Mouse (Mus musculus) E14TG2a.4 (cell line): Measurements from ENCODE around the gene Nab1.

Experiments
- CTCF ChIP-seq: conservative IDR thresholded peaks from 2 replicates; pipeline ENCODE4 v1.5.1; 2014; ENCODE audit warnings: low read length
- NANOG ChIP-seq: IDR thresholded peaks from 2 replicates; pipeline ENCODE4 v1.6.1; 2014; ENCODE audit warnings: borderline replicate concordance, low read length, mixed read lengths
- POU5F1 ChIP-seq: IDR thresholded peaks from 2 replicates; pipeline ENCODE4 v1.6.1; 2014; ENCODE audit warnings: low read length, borderline replicate concordance

- TF ChIP-seq CTCF = no peak
- TF ChIP-seq POU5F1 = no peak
- TF ChIP-seq NANOG = no peak
These were observed 64.6 kb downstream of the Nab1 start for GRCm38 (mm10) chr1:52435856-52436255.
